Mouse (Mus musculus) embryonic stem cell, embryonic (primary cell): Measurements from ENCODE around the gene Nacc1.

Experiments
- CTCF ChIA-PET, 4 experiments: fragments of 300-600 bp in 2 of 4; fragments of 350-600 bp in 2 of 4; sonication (Branson Sonifier 250); formaldehyde crosslinking; loops; one replicate each; lab custom pipeline; 2022; ENCODE audit warnings: inconsistent platforms in 2 of 4; lab: Charles Lee
- POLR2A ChIA-PET, 4 experiments: fragments of 300-600 bp in 2 of 4; fragments of 350-600 bp in 2 of 4; sonication (Branson Sonifier 250); formaldehyde crosslinking; loops; one replicate each; lab custom pipeline; 2022; ENCODE audit warnings: antibody characterized with exemption in 4 of 4, inconsistent platforms in 1 of 4; lab: Charles Lee

The Nacc1 gene

GRCm38 (mm10) chr8:84698288-84698687 lies 10.6 kb upstream of the Nacc1 start:
- POLR2A ChIA-PET, result interaction anchor here in 3 of 4 experiments (0.7 to 31.2 kb wide), 26 partner anchors 9 to 217 kb away, joined by 3 to 557 read pairs (median 5); partner anchors contain the start of genes Nacc1 (in 3 of the 3), Ier2 (in 2 of the 3), Trmt1 (in 2 of the 3) and Calr (in 1 of the 3)
- CTCF ChIA-PET, result interaction anchor here (0.6 to 3.8 kb wide), 29 partner anchors 9 to 125 kb away, joined by 3 to 36 read pairs (median 3); partner anchors contain the start of genes Nacc1 (in 2 of the 4) and G430095P16Rik (in 1 of the 4)

- CTCF ChIA-PET, result interaction anchor here (0.6 to 3.8 kb wide), 24 partner anchors 8 to 126 kb away, joined by 3 to 36 read pairs (median 3); partner anchors contain the start of genes Nacc1 (in 2 of the 4) and G430095P16Rik (in 1 of the 4)
- POLR2A ChIA-PET, result interaction anchor here in 3 of 4 experiments (0.7 to 31.2 kb wide), 23 partner anchors 10 to 218 kb away, joined by 3 to 557 read pairs (median 5); partner anchors contain the start of genes Nacc1 (in 3 of the 3), Ier2 (in 2 of the 3), Trmt1 (in 2 of the 3) and Dand5 (in 1 of the 3)
Observed at GRCm38 (mm10) chr8:84697166-84698130, 9.8 kb upstream of the Nacc1 start.

- POLR2A ChIA-PET, result interaction anchor here in 3 of 4 experiments (1.0 to 31.2 kb wide), 8 partner anchors 9 to 120 kb away, joined by 3 to 557 read pairs (median 6); partner anchors contain the start of genes Ier2 (in 1 of the 3) and Trmt1 (in 1 of the 3)
- CTCF ChIA-PET, result interaction anchor here in 2 of 4 experiments (1.4 to 1.8 kb wide), 3 partner anchors 8 to 121 kb away, joined by 3 to 4 read pairs (median 4); no protein-coding TSS in a partner anchor
Observed at GRCm38 (mm10) chr8:84695140-84695539, 7.5 kb upstream of the Nacc1 start.

GRCm38 (mm10) chr8:84693332-84693731 lies 5.7 kb upstream of the Nacc1 start:
- POLR2A ChIA-PET, result interaction anchor here in 1 of 4 experiments (0.6 to 31.2 kb wide), 10 partner anchors 9 to 224 kb away, joined by 3 to 557 read pairs (median 6); partner anchors contain the start of gene Ier2
- CTCF ChIA-PET, result interaction anchor here in 3 of 4 experiments (0.7 to 1.6 kb wide), 5 partner anchors 9 to 411 kb away, joined by 3 to 4 read pairs (median 3); no protein-coding TSS in a partner anchor

GRCm38 (mm10) chr8:84689091-84689915 lies 1.6 kb upstream of the Nacc1 start:
- POLR2A ChIA-PET, result interaction anchor here (1.0 to 31.2 kb wide), 18 partner anchors 7 to 347 kb away, joined by 3 to 557 read pairs (median 6); partner anchors contain the start of genes Calr (in 2 of the 4), Ier2 (in 1 of the 4), Lyl1 (in 1 of the 4) and Tnpo2 (in 1 of the 4)
- CTCF ChIA-PET, result interaction anchor here in 2 of 4 experiments (1.0 to 1.6 kb wide), 2 partner anchors 8 to 50 kb away, joined by 3 to 4 read pairs; no protein-coding TSS in a partner anchor

- CTCF ChIA-PET, result interaction anchor here (0.5 to 2.8 kb wide), 40 partner anchors 11 to 719 kb away, joined by 3 to 17 read pairs (median 4); partner anchors contain the start of genes Calr (in 1 of the 4), Gcdh (in 1 of the 4) and Ier2 (in 1 of the 4)
- POLR2A ChIA-PET, result interaction anchor here (0.5 to 31.2 kb wide), 95 partner anchors 8 to 788 kb away, joined by 3 to 557 read pairs (median 5); partner anchors contain the start of genes Ier2 (in 4 of the 4), Calr (in 3 of the 4), Ccdc130 (in 1 of the 4) and Dand5 (in 1 of the 4)
Observed at GRCm38 (mm10) chr8:84687003-84687704, 508 bp downstream of the Nacc1 start.

GRCm38 (mm10) chr8:84686191-84687002 lies 1.3 kb downstream of the Nacc1 start, which contains the start of gene Trmt1:
Gene Trmt1, plus strand, starts transcription at chr8:84686307.
- ChIA-PET CTCF (interaction anchor here (0.7 to 2.8 kb wide), 25 partner anchors 9 to 290 kb away, joined by 3 to 17 read pairs (median 5); partner anchors contain the start of genes Calr (in 1 of the 4) and Gcdh (in 1 of the 4)), POLR2A (interaction anchor here (0.5 to 31.2 kb wide), 73 partner anchors 8 to 640 kb away, joined by 3 to 557 read pairs (median 5); partner anchors contain the start of genes Ier2 (in 4 of the 4), Calr (in 3 of the 4), Dand5 (in 1 of the 4) and Dhps (in 1 of the 4))

DNA sequence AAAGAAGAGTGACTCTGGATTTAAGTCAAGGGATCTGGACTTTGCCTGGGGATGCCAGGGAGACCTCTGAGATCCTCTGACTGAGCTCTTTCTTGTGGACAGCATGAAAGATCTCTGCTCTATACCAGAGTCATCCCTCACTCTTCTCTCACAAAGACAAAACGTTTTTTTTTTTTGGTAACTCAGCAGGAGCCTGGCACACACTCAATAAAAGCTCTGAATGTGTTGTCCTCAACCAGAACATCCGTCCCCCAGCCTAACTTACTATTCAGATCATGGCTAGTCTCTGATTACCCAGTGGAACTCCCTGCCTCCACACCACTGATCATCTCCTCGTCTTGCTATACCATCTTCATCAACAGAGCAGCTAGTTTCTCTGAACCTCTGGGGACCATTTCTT lies 3.1 kb downstream of the Nacc1 start:
- POLR2A ChIA-PET, result interaction anchor here in 3 of 4 experiments (0.5 to 31.2 kb wide), 20 partner anchors 9 to 1982 kb away, joined by 3 to 557 read pairs (median 5); partner anchors contain the start of genes Ier2 (in 3 of the 3), Calr (in 1 of the 3), Lyl1 (in 1 of the 3) and Tnpo2 (in 1 of the 3)
- CTCF ChIA-PET, result interaction anchor here in 3 of 4 experiments (0.7 to 1.2 kb wide), 7 partner anchors 16 to 477 kb away, joined by 3 to 4 read pairs (median 3); no protein-coding TSS in a partner anchor

DNA sequence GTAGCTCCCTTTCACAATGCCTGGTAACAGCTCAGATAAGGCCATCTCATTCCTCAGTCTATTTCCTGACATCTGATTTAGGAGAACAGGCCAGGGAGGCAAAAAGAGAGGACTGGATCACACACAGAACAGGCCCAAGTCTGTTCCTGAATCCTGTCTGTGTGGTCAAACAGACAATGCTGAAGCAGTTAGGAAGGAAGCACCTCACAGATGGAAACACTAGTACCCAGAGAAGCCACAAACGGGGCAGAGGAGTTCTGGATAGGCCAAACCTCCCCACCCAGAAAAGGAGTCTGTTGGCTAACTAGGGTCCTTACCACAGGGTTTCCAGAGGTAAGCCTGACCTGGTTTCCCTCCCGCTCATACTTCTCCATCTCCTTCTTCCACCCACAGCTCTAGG lies 5.4 kb downstream of the Nacc1 start:
- POLR2A ChIA-PET, result interaction anchor here (0.9 to 31.2 kb wide), 20 partner anchors 8 to 165 kb away, joined by 3 to 557 read pairs (median 4); partner anchors contain the start of genes Ier2 (in 2 of the 4), Calr (in 1 of the 4), Dand5 (in 1 of the 4) and Lyl1 (in 1 of the 4)
- CTCF ChIA-PET, result interaction anchor here in 2 of 4 experiments (0.8 to 2.3 kb wide), 3 partner anchors 13 to 133 kb away, joined by 3 to 7 read pairs (median 5); no protein-coding TSS in a partner anchor

- POLR2A ChIA-PET, result interaction anchor here in 3 of 4 experiments (0.5 to 31.2 kb wide), 20 partner anchors 9 to 165 kb away, joined by 3 to 557 read pairs (median 4); partner anchors contain the start of genes Ier2 (in 2 of the 3), Calr (in 1 of the 3), Dand5 (in 1 of the 3) and Lyl1 (in 1 of the 3)
Observed at GRCm38 (mm10) chr8:84681476-84681875, 6.2 kb downstream of the Nacc1 start.

DNA sequence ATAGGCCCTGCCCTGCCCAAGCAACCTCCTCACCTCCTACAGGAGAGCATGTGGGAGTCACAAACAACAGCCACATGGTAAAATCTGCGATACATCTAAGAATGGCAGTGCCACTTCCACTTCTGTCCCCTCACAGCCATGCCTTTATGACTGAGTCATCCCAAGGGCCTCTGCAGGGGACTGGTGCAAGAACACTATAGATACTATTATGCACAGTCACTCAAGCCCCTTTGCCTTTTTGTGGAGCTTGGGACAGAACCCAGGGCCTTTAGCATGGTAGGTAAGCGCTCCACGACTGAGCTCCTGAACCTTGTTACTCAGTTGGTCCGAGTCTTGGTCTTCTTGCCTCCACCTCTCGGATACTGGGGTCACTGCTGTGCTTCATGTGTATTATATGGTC lies 10.4 kb downstream of the Nacc1 start:
- ChIA-PET POLR2A (interaction anchor here (0.6 to 31.2 kb wide), 16 partner anchors 6 to 289 kb away, joined by 3 to 557 read pairs (median 4); partner anchors contain the start of genes Ier2 (in 3 of the 4), Nacc1 (in 2 of the 4) and Trmt1 (in 2 of the 4)), CTCF (interaction anchor here in 3 of 4 experiments (0.6 to 1.5 kb wide), 5 partner anchors 8 to 151 kb away, joined by 3 to 8 read pairs (median 4); partner anchors contain the start of gene Trmt1 (in 1 of the 3))

More at GRCm38 (mm10) chr8:84681476-84681875, 6.2 kb downstream of the Nacc1 start:
- CTCF ChIA-PET, result interaction anchor here in 2 of 4 experiments (1.3 to 2.3 kb wide), 2 partner anchors 27 to 28 kb away, joined by 3 to 7 read pairs; no protein-coding TSS in a partner anchor

DNA sequence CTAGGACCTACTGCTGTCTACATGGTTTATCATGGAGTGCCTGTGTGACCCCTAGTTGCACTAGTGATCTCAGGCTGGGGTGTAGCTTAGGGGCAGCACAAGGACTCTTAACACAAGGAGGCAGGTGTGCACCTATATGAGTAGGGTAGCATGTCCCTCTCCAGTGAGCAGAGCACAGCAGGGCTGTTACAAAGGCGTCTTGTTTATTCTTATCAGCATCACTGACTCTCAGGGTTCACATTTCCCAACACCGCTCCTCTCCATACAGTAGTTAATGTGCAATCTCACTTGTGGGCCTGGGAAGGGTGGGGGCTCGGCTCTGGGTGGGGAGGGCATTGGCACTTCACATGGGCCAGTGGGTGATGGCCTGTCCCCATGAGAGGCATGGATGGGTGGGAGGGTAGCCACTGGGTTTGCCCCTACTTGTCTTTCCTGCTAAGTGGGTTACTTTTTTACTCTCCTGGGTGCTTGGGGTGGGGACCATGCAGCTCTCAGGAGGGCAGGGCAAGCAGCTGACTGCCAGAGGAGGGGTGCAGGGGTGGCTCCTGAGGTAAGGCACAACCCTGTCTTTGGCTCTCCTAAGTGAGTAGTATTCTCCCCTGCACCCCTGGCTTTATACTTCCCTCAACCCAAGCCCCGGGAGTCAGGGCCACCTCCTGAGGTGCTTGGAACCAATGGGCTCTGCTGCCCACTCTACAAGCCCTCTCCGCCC lies 17.2 kb downstream of the Nacc1 start:
- CTCF ChIA-PET, result interaction anchor here in 2 of 4 experiments (0.6 to 1.4 kb wide), 2 partner anchors 16 to 539 kb away, joined by 3 read pairs; no protein-coding TSS in a partner anchor

More for the DNA sequence above, 17.2 kb downstream of the Nacc1 start:
- POLR2A ChIA-PET, result interaction anchor here (0.6 to 31.2 kb wide), 13 partner anchors 8 to 387 kb away, joined by 3 to 557 read pairs (median 6); partner anchors contain the start of genes Ier2 (in 3 of the 4), Nacc1 (in 2 of the 4), Trmt1 (in 2 of the 4) and Lyl1 (in 1 of the 4)
